Mouse (Mus musculus): ENCODE measurements at regions not wholly inside any gene's neighbourhood (a gene's known extent, or its start where the extent isn't known, plus 50 kb on each side); places are given as distances from the start of the nearest gene placed in this dataset.

DNA sequence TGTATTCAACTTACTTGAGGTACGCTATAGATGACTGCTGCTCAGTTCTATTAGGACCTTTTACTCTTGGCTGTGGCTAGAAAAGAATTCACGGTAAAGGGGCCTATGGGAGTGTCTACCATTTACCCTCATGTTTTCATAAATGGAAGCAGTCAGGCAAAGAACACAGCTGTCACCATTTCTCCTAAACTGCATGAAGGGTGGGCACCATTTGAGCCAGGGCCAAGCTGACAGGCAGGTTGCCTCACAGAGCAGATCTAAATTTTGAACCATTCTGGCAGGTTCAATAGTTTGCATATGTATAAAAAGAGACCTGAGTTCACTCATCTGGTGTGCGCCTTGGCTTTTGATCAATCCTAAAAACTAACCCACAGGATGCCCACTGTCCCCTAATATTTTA lies 410.3 kb downstream of the Rwdd3 start:
- no peak for DNase-seq (ENCODE audit: low read depth, low spot score)

DNA sequence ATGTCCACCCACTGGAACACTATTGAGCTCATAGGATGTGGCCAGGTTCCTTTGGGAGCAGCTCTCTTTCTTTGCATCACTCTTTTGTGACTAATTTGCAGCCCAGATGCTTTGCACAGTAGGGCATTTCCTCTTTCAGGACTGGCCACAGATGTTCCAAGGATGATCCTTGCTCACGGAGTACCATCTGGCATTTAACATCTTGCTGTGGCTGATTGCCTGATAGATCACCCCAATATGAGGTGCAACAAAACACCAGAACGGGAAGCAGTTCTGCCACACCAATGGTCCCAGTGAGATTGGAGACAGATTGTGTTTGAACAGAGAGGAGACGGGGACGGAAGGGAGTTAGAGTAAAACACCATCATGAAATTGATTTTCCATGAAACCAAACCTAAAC lies 423.0 kb downstream of the Rwdd3 start:
- DNase-seq (ENCODE audit: low read depth, low spot score) = no peak

DNA sequence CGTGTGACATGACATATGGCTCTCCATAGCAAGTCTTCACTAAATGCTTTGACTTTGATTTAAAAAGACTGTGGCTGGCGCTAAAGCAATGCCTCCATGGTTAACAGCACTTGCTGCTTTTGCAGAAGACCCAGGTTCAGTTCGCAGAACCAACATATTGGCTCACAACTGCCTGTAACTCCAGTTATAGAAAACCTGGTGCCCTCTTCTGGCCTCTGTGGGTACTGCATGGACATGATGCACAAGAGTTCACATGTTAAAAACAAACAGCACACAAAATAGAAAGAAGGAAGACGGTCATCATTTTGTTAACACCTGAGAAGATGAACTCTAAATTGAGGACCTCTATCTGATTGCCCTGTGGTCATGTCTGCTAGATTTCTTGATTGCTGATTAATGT lies 423.8 kb downstream of the Rwdd3 start:
- DNase-seq (ENCODE audit: low read depth, low spot score) = no peak

DNA sequence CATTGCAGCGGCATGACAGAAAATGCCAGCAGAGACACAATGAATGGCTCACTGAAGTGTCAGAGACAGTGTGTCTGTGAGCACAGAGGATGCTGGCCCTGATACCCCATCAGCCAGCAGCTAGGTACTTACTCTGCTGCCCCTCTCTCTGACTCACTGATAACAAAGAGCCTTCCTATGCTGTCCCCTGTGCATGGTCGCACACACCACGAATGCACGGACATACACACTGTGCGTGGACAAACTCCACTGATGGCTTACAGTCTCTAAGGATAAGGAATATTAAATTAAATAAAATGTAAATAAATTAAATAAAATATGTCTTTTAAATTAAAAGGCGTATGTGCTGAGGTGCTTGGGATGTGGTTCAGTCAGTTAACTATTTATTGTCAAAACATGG lies 438.2 kb downstream of the Rwdd3 start:
- no peak for DNase-seq (ENCODE audit: low read depth, low spot score)

DNA sequence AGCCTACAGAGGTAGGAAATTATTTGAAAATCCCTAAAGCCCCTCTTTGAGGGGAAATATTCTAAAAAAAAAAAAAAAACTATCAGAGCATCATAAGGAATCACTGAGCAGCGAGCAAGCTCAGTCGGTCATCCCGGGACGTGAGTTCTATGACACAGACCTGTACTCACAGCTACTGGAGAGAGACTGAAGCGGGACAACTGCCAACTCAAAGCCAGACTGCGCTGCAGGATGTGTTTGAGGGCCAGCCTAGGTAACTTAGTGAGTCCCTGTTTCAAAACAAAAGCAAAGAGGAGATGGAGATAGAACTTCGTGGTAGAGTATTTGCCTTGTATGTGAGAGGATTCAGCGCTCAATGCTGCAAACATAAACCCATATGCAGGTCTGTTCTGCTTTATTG lies 439.1 kb downstream of the Rwdd3 start:
- DNase-seq (ENCODE audit: low read depth, low spot score) = no peak

DNA sequence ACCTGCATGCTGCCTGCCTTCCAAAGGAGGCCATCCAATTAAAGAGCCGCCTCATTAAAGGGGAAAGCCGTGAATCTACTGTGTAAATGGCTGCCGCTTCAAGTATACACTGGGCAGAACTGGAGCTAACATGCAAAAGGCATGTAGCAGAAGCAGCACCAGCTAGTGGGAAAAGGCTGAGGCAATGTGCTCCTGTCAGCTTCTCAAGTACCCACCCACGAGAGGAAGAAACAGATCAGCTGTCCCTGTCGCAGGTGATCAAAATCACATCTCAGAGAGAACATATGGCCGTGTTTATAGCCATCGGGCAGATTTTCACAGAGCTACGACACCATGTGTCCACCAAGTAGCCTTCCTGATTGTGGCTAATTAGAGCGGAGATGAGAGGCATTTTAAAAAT lies 440.2 kb downstream of the Rwdd3 start:
- no peak for DNase-seq (ENCODE audit: low read depth, low spot score)

DNA sequence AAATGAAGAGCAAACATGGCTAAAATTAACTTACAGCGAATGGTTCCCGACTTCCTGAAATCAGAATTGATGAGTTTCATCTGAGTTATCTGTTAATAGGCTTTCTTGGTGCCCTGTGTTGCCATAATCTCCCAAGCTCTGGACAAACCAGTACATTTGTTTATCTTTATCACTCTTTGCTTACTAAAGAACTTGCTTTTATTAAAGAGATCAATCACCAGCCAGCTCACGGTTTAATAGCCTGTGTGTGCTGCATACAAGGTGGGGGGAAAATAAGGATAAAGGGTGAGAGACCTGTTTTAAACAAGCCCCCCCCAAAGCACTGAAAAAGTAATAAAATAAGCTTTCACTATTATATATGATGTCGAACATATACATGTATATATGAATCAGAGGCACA lies 441.3 kb downstream of the Rwdd3 start:
- DNase-seq (ENCODE audit: low read depth, low spot score) = no peak

DNA sequence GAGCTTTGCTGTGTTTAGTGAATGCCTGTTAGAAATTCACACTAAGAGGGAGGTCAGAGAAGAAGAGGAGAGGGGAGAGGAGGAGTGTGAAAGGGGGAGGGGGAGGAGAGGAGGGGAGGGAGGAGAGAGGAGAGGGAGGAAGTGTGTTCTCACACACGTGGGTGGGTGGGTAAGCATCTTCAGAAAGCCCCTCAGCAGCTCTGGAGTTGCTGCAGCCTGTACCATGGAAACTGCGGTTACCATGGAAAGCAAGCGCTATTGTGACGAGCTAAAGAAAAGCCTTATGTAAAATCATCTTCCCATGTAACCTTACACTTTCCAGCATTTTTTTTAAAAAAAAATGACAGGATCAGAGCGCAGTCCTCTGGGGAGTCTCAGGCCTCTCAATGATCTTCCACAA lies 441.8 kb downstream of the Rwdd3 start:
- DNase-seq (ENCODE audit: low read depth, low spot score) = peak; percentile 82

DNA sequence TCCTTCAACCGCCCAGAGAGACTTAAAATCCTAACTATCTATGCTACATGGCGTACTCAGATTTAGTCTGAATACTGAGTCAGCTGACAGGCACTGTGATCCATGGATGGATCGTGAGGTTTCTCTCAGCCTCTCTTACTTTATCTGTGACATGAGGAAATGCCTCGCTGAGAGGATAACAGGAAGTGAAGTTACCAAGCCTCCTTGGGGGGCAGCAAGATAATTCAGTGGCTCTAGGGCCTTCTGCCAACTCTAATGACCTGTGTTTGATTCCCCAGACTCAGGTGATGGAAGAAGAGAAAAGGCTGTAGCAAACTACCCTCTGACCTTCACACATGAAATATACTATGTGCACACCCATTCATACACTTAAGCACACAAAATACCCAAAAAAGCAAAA lies 486.3 kb downstream of the Rwdd3 start:
- DNase-seq (ENCODE audit: low read depth, low spot score) = no peak

DNA sequence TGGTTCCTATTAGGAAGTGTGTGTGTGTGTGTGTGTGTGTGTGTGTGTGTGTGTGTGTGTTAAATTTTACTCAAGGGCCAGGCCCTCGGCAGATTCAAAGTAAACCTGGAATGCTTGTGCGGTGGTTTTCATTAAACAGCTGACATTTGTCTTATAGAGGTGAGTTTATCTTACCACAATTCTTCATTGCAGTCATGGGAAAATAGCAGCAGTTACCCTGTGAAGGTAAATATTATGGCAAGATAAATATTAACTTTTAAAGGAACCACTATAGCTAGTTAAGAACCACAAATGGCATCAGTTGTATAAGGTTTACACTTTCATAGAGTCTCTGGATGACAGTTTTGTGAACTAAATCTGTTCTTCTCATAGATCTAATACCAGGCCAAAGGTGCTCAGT lies 495.6 kb downstream of the Rwdd3 start:
- DNase-seq (ENCODE audit: low read depth, low spot score) = no peak

DNA sequence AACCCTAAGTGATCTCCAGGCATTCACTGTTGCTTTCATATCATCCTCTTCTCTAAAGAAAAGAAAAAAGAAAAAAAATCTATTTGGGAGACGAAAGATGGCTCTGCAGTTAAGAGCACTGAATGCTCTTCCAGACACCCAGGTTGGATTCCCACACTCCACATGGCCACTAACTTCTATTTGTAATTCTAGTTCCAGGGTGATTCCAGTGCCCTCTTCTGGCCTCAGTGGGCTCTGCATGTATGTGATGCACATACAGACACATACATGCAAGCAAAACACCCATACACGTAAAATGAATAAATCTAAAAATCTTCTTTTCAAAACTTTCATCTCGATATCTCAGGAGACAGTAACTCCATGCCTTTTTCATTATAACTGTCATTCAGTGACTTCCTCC lies 502.8 kb downstream of the Rwdd3 start:
- no peak for DNase-seq (ENCODE audit: low read depth, low spot score)

DNA sequence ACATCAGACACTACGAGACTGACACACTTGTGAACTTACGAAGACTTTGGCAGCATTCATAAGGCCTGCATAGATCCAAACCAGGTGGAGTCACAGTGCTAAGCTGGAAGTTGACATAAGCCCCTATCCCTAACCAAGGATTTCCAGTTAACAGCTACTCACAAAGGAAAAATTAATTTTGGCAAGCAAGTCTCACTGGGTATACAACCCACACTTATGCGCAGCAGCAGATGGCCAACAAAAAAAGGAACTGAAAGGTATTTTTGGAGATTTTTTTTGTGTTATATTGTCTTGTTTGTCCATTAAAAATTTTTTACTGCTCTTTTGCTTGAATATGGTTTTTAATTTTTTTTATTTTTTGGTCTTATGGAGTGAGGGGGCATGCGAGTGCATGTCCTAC lies 509.0 kb downstream of the Rwdd3 start:
- DNase-seq (ENCODE audit: low read depth, low spot score) = no peak

DNA sequence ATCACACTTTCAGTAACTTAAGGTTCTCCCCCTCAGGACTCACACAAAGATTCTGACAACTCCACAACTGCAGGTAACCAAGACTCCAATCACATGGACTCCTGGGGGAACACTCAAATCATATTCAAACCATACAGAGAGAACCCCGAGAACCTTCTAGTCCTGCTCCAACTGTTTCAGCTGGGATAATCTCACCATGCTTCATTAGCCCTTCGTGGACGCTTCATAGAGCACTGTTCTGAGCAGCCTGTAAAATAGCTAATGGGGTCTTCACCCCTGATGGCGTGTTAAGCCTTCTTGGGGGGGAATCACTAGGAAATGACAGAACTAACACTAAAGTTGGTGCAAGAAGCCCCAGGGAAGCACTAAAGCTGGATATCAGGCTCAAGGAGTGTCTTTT lies 510.7 kb downstream of the Rwdd3 start:
- DNase-seq (ENCODE audit: low read depth, low spot score) = no peak

DNA sequence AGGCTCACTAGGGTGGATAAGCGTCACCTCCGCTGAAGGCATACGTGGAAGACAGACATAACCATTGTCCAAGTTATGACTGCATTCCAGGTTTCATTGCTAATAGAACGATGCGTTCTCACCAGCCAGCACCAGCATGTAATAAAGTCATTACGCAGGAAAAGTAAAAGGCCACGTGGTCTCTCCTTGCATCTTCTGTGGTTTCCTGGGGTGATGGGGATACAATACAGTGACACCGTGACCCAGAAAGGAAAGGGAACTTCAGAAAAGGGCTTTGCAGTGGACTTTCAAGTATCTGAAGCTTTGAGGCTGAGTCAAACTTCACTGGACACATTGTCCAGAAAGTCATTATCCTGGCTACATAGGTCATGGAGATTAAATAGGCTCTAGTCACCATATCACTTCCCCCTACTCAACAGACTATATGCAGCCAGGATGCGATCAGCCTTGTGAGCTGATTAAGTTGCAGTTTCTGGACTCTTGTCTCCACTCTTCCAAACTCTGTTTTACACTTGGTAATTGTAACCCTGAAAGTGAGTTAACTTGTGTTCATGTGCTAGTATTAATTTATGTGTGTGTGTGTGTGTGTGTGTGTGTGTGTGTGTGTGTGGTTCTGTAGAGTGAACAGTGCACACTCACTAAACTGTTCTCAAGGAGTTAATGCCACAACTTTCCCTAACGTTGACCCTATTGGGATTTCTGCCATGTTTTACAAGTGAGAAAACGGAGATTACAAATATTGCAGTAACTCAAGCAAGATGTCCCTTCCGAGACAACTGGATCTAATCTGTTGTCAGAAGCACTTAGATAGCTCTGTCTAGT lies 522.2 kb downstream of the Rwdd3 start:
- no peak for DNase-seq (ENCODE audit: low read depth, low spot score)

DNA sequence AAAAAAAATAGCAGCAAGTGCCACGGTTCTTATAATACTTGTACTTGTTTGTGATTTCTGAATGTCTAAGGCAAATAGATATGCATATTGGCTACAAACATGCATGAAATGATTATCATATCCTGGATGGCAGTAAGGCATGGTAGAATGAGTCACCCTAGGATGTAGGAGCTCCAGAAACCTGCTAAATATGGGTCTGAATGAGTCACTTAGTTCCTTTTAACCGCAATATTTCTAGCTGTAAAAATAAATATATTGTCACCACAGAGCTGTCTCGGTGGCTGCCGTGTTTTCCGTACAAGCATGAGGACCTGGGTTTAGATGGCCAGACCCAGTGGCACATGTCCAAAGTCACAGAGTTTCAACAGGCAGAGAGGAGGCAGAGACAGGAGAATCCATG lies 523.1 kb downstream of the Rwdd3 start:
- DNase-seq (ENCODE audit: low read depth, low spot score) = no peak

DNA sequence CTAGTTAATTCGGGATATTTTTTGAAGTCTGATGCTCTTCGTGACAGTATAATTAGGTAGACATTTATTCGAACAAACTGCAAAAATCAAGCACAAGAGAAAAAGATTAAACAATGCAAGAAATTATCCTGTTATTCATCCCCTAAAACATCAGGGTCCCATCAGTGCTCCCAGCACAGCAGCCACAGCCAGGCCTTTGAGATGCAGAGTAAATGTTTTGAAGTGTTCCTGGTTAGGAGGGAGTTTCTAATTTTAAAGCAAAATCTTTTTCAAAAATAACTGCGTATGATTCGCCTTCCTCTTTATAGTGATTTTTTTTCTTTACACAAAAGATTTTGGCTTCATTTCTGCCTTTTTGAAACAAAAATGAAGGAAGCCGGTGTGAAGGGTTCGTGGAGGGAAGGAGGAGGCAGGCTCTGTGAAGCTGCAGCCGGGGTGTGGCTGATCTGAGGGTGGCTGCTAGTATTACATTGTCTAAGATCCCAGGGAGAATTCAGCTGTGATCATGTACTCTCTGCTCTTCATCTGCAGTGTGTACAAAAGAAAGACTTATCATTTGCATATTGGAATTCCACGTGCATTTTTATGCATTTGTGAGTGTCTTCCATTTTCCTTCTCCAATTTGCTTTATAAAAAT lies 534.7 kb downstream of the Rwdd3 start:
- DNase-seq (ENCODE audit: low read depth, low spot score) = peak; percentile 42

DNA sequence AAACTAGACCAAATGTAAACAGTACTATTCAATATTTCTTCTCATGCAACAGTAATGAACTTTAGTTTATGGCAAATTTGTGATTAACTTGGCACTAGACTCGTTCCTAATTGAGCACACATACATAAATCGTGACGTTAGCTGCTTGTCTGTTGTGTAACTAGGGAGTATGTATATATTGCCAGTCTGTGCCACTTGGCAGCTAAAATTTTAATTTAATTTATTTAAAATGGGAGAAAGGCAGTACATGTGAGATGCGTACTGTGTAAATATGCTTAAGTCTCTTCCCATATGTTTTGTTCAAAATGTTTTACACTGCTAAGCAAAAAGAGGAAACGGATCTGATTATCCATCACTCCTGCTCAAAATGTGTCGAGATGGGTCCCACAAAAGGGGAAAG lies 553.1 kb downstream of the Rwdd3 start:
- DNase-seq (ENCODE audit: low read depth, low spot score) = peak; percentile 22

DNA sequence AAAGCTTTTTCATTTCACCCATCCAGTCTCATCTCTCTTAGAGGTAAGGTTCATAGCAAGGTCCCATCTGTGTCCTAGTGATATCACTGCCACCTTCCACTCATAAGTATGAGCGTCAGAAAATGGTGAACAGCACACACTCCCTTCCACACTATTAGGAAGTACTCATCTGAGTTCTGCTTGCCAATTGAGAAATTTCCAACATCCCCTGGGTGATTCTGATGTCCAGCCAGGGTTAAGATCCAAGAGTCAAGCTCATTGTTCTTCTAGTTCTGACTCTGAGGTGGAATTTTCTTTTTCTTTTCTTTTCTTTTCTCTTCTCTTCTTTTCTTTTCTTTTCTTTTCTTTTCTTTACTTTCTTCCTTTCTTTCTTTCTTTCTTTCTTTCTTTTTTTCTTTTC lies 577.3 kb downstream of the Rwdd3 start:
- DNase-seq (ENCODE audit: low read depth, low spot score) = no peak

DNA sequence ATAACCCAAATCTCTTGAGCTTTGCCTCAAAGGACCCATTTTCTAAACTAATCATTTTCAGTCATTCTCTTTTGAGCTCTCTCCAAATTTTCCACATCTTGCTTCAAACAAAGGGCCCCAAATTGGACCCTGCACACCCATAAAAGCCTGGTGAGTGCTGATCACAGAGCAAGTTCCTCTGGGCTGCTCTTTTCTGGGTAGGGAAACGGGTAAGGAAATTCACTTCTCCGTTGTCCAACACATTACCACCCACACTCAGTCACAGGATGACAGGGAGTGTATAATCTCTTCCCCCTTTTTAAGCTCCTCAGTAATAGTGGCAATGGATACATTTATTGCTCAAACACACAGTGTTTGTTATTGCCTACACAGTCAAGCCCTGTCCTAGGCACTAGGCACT lies 580.3 kb downstream of the Rwdd3 start:
- DNase-seq (ENCODE audit: low read depth, low spot score) = no peak

DNA sequence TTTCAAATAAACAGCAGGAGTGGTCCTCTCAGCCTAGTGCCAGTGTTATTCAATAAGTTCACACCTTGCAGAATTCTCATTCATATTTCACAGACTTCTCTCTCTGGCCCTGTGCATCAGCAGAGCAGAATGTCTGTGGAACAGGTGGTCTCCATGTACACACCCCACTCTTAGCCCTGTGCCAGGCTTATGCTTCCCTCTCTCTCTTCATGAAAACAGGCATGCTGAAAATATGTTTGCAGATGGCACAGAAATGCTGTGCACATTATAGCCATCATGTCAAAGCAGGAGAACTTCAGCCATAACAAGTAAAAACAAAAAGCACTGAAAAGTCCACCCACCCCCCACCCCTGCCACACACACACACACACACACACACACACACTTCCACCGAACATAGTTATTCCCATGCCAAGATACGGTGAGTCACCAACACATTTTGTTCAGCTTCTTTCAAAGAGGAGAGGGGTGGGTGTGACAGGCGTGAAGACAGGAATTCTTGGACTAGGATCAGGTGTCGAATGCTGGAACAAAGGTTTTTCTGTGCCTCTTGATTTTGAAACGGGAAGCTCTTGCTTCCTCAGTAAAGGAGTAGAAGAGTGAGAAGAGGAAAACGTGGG lies 600.6 kb downstream of the Rwdd3 start:
- DNase-seq (ENCODE audit: low read depth, low spot score) = peak; percentile 66

DNA sequence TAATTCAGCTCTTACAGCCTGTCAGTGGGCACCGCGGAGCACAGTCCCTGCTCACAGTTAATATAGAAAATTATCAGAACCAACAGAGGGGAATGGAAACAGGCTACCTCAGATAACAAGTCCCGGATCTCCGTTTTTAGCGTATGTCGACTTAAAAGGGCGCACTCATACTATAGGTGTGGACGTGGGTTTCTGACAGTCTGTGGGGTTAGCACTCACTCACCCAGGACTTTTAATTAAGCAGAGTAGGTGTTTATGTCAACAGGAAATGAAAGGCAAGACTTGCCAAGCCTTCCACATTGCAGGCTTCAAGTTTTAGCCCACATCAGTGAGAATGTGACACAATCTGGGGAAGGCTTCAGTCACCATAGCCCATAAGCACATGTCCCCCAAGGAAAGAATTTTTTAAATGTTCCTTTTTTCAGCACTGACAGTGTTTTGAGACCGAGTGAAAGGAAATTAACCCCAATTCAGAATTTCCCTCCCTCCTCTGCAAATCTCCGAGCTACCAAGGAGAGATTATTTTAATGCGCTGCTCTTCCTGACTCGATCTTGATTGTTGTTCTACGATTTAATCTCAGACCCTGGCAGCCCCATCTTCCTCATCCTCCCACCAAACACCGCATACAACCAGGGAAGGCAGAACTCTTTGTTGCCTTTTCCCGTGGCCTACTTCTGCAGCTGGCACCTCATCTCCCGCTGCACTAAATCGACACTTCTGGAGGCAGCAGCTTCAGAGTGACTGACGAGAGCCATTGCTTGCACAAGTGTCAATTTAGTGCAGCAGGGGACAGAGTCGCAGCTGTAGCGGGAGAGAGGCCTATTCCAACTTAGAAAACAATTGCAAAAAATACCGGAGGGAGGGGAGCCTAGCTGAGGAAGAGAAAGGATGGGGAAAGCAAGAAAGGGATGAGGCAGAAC lies 629.7 kb downstream of the Rwdd3 start:
- DNase-seq (ENCODE audit: low read depth, low spot score) = no peak

DNA sequence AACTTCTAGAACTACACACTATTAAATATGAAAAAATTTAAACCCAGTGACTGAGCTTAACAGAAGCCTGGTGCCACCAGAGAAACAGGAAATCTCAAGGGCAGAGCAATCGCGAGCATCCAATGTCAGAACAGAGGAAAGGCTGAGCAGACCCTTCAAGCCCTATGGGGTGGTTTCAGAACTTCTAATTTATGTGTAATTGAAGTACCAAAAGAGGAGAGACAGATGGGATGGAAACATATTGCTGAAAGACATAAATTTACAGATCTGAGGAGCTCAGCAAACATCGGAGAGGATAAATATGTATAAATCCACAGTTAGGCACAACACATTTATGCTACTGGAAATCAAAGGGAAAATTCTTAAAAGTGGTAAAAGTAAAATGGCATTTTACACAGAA lies 637.6 kb downstream of the Rwdd3 start:
- DNase-seq (ENCODE audit: low read depth, low spot score) = no peak

Data from brain, embryonic 18.5 days (tissue).